Mouse (Mus musculus): Measurements from ENCODE around the gene Ankrd63. TPM values are rescaled to one million over a fixed set of nuclear protein-coding genes. Genes with fewer than 3 reads are reported as not detected.
"Not testable (repeated sequence)": the region's sequence is repeated elsewhere in the genome, so short reads cannot be mapped to it uniquely, and the experiment has no call there.

The Ankrd63 gene
- polyA plus RNA-seq, 1 experiment = not detected

DNA sequence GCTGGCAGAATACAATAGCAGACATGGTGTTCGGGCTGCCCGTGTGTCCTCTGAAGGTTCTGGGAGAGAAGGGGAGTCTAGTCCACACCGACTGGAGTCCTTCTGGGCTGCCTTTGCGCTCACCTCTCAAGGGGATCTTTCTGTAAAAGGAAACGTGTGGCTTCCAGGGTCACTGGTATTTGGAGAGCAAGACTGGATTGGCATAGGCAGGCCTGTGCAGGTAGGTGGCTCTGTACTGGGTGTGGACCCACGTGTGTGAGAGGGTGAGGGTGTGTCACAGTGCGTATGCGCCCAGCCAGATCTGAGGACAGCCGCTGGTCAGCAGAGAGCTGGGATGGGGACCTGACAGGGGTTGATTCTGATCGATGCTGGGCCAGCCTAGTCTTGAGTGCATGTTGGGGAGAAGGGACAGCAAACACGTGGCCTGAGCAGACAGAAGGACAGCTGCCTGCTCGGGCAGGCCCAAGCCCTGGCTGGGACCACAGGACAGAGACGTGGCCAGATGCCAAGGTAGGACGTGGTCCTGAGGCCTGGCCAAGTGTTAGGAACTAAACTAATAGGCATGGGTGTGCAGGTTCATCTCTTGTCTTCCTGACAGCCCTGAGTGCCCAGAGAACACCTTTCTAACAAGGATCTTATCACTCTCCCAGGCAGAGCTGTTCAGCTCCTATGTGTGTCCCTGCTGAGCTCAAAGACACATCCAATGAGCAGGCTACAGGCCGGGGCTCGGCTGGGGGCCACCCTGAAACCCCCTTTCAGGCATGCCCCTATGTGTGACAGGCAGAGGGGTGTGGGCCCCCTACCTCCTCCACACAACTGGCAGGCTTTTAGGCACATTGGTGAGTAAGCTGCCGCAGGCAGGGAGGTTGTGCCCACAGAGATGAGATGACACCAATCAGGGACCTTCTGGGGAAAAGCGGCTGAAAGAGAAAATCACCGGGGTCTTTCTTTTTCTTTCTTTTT, 39.7 kb downstream of the Ankrd63 start:
- Histone ChIP-seq H3K27ac (ENCODE audit: insufficient read depth, low read length) (no peak overlapping the region), H3K4me1 (ENCODE audit: control insufficient read depth, insufficient read depth, low read length) (peaks cover 9% of the 10 kb centered on the region), H3K4me3 (ENCODE audit: insufficient read depth, low read length) (no peak overlapping the region)
- no peak for TF ChIP-seq CTCF (IDR thresholded peaks at IDR 0.05; ENCODE audit: borderline replicate concordance, insufficient read depth, low read length)
- no peak for TF ChIP-seq POLR2A (IDR thresholded peaks at IDR 0.05; ENCODE audit: low read depth, low read length)

DNA sequence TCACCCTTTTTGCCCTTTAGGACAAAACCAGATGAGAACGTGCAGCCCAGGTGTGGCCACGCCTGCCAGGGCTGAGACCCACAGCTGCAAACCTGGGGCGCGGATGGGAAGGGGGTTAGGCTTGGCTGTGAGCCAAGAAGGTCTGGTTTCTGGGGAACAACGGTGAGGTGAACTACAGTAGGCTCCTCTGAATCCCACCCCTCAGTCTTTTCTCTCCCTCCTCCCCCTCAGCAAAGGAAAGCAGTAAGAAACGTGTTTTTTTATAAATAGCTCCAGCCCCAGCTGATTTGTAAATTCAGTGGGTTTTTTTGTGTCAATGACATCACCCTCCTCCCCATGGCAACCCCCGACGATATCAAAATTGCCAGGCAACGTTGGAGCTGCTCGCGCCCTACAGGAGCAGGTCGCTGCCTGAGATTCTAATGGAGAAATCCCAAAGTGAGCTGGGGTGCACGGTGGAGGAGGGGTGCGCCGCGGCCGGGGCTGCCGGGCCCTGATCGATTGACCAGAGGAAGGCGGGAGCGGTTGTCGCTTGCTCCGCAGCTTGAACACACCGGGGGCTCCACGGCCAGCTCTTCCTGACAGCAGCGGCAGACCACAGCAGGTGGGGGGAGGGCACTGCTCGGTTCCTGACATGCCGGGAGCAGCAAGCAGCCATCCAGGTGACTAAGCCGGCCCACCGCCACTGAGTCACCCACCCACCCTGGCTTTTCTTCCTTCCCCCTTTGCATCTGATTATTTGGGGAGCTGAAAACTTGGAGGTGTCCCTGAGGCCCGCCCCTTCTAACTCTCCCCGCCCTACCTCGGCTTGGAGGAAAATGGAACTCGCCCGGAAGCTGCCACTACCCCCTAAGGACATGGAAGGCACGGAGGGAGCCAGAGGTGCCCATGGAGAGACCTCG, 40.6 kb downstream of the Ankrd63 start, which contains the start of gene Pak6:
TSS of gene Pak6 (plus strand) at position 402 of the 902 bp plus-strand sequence.
- H3K4me1 ChIP-seq (ENCODE audit: control insufficient read depth, insufficient read depth, low read length) = peaks cover 12% of the 10 kb centered on the region
- no peak for TF ChIP-seq POLR2A (IDR thresholded peaks at IDR 0.05; ENCODE audit: low read depth, low read length)
- no peak within 1 kb of the TSS for H3K27ac ChIP-seq (ENCODE audit: insufficient read depth, low read length)
- peak within 1 kb of the TSS; percentile 30 for H3K4me3 ChIP-seq (ENCODE audit: insufficient read depth, low read length)

DNA sequence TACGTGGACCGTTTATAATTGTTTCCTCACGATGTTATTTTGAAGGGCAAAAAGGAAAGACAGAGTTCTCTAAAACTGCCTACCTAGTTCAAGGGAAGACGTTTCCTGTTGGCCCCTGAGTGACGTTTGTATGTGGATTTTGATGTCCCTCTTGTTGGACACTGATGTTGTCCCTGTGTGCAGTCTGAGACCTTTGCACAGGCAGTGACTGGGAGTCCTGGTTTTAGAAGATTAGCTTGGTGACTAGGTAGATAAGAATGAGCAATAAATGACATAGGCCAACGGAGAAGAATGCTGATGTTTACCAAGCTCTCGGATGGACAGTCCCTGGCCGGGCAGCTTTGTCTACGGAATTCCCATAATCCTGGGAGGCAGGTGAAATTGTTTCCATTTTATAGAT, 41.9 kb downstream of the Ankrd63 start:
- Histone ChIP-seq H3K27ac (ENCODE audit: insufficient read depth, low read length) (no peak overlapping the region), H3K4me3 (ENCODE audit: insufficient read depth, low read length) (no peak overlapping the region), H3K4me1 (ENCODE audit: control insufficient read depth, insufficient read depth, low read length) (peaks cover 9% of the 10 kb centered on the region)
- TF ChIP-seq POLR2A (IDR thresholded peaks at IDR 0.05; ENCODE audit: low read depth, low read length) = no peak
- no peak for TF ChIP-seq CTCF (IDR thresholded peaks at IDR 0.05; ENCODE audit: borderline replicate concordance, insufficient read depth, low read length)

DNA sequence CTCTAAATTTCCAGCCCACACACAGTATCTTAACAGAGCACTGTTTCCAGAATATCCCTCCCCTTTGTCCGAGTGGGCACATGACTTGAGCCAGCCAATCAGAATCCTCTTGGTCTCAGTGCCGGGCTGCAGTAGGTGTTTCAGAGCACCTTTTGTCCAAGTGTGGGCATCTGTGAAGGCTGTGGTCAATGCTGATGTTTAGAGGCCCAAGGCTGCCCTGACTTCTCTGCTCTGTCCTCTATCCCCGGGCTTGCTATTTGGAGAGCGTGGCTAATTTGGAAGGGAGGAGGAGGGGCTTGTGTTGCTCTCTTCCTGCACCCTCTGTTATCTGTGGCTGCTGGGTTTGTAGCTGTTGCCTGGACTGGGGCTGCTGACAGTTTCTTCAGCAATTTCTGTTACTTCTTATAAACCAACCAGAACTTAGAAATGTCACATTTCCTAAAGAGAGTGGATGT, 43.7 kb downstream of the Ankrd63 start:
- Histone ChIP-seq H3K4me1 (ENCODE audit: control insufficient read depth, insufficient read depth, low read length) (peaks cover 9% of the 10 kb centered on the region), H3K4me3 (ENCODE audit: insufficient read depth, low read length) (no peak overlapping the region), H3K27ac (ENCODE audit: insufficient read depth, low read length) (0 out of 2 replicates have a peak overlapping the region, but pooled peaks have one; percentile 77)
- TF ChIP-seq POLR2A (IDR thresholded peaks at IDR 0.05; ENCODE audit: low read depth, low read length) (no peak), CTCF (IDR thresholded peaks at IDR 0.05; ENCODE audit: borderline replicate concordance, insufficient read depth, low read length) (no peak)

DNA sequence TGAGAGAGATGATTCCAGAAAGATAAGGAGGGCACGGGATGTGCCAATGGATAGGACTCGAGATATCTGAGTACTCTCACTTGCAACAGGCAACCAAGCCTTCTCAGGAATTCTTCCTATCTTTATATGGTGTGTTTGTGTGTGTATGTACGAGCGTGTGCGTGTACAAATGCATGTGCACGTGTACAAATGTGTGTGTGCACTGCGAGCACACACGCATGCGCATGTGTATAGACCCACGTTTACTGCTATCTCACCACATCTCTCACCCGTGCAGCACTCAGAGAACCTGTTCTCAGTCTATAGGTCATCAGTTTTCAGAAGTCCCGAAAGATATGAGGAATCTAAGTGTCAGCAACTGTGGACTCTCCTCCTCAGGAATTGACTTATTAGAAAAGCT, 44.3 kb downstream of the Ankrd63 start:
- TF ChIP-seq CTCF (IDR thresholded peaks at IDR 0.05; ENCODE audit: borderline replicate concordance, insufficient read depth, low read length) = no peak
- TF ChIP-seq POLR2A (IDR thresholded peaks at IDR 0.05; ENCODE audit: low read depth, low read length) = no peak
- Histone ChIP-seq H3K27ac (ENCODE audit: insufficient read depth, low read length) (peak overlapping the region; percentile 77), H3K4me1 (ENCODE audit: control insufficient read depth, insufficient read depth, low read length) (peaks cover 9% of the 10 kb centered on the region), H3K4me3 (ENCODE audit: insufficient read depth, low read length) (no peak overlapping the region)

DNA sequence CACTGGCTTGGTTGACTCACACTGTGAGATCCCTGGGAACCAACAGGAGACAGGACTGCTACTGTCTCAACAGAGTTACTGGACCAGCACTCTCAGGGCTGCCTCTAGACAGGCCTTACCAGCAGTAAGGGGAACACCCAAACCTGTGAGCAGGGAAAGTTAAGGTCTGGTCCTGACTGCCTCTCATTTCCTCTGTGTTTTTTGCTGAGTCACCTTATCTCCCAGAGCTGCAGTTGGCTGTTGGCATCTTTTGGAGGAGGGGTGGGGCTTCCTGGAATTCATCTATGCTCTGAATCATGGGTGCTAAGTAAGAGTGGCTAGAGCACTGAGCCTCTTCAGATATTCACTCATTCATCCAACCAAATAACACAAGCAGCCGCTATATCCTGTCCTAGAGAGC, 44.7 kb downstream of the Ankrd63 start:
- H3K4me3 ChIP-seq (ENCODE audit: insufficient read depth, low read length) = no peak overlapping the region
- peak overlapping the region; percentile 77 for H3K27ac ChIP-seq (ENCODE audit: insufficient read depth, low read length)
- no peak for TF ChIP-seq POLR2A (IDR thresholded peaks at IDR 0.05; ENCODE audit: low read depth, low read length)
- no peak for TF ChIP-seq CTCF (IDR thresholded peaks at IDR 0.05; ENCODE audit: borderline replicate concordance, insufficient read depth, low read length)
- H3K4me1 ChIP-seq (ENCODE audit: control insufficient read depth, insufficient read depth, low read length) = peaks cover 9% of the 10 kb centered on the region

DNA sequence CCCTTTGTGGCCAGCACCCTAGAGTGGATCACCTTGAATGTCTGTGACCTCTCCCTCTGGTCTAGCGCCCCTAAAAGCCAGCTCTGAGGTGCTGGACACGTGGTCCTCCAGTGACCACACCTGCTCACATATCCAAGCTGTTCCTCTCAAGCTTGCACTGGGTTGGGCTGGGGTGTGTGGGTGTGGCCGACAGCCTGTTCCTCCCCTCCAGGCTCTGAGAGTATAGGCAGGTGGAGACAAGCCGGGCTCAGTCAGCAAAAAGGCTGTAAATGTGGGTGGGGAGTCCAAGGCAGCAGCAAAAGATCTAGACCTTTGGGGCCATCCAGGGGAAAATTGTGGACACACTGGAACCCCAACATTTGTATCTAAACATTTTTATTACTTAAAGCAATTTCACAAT, 45.3 kb downstream of the Ankrd63 start:
- Histone ChIP-seq H3K4me3 (ENCODE audit: insufficient read depth, low read length) (no peak overlapping the region), H3K27ac (ENCODE audit: insufficient read depth, low read length) (peak overlapping the region; percentile 77; the same call in 1 of the 2 replicates), H3K4me1 (ENCODE audit: control insufficient read depth, insufficient read depth, low read length) (peaks cover 9% of the 10 kb centered on the region)
- TF ChIP-seq CTCF (IDR thresholded peaks at IDR 0.05; ENCODE audit: borderline replicate concordance, insufficient read depth, low read length) (no peak), POLR2A (IDR thresholded peaks at IDR 0.05; ENCODE audit: low read depth, low read length) (no peak)

DNA sequence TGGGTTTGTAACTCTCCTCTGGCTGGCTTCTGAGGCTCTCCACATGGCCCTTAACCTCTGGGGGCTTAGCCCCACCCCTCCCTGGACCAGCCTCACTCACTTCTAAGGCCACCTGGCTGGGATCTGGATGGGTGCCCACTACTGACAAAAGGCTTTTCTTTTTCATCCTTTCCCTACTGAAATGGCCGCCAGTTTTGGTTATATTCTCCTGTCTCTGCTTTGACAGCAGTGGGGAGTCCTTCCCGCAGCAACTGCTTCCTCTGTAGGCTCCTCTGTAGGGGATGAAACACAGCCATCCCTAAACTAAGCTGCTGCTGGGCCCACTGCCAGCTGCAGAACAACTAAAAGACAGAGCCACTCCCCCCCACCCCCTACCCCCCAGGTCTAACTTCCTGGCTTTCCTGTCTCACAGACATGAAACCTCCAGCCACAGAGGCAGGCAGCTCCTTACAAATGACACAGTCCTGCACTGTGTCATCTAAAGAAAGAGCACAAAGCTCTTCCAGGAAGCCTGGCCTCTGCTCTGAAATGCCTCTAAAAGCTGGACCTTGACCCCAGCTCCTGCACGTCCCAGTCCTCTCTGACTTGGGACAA, 47.0 kb downstream of the Ankrd63 start:
- Histone ChIP-seq H3K4me3 (ENCODE audit: insufficient read depth, low read length) (no peak overlapping the region), H3K4me1 (ENCODE audit: control insufficient read depth, insufficient read depth, low read length) (peaks cover 9% of the 10 kb centered on the region), H3K27ac (ENCODE audit: insufficient read depth, low read length) (no peak overlapping the region)
- TF ChIP-seq CTCF (IDR thresholded peaks at IDR 0.05; ENCODE audit: borderline replicate concordance, insufficient read depth, low read length) (no peak), POLR2A (IDR thresholded peaks at IDR 0.05; ENCODE audit: low read depth, low read length) (no peak)

DNA sequence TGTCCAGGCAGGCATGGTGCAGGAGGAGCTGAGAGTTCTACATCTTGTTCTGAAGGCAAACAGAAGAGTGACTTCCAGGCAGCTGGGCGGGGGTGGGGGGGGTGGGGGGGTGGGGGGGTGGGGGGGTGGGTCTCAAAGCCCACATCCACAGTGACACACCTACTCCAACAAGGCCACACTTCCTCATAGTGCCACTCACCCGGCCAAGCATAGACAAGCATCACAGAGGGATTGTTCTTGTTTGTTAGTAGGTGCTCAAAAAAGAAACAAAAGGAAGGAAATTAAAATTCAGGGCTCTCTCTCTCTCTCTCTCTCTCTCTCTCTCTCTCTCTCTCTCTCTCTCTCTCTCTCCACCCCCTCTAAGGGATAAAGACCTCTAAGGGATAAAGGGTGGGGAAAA, 53.1 kb downstream of the Ankrd63 start:
- H3K27ac ChIP-seq (ENCODE audit: insufficient read depth, low read length); H3K4me1 ChIP-seq (ENCODE audit: control insufficient read depth, insufficient read depth, low read length); H3K4me3 ChIP-seq (ENCODE audit: insufficient read depth, low read length): not testable (repeated sequence)

Other genes starting within 250 kb of the Ankrd63 start
- gene Srp14, start 224.3 kb downstream of the Ankrd63 start, polyA plus RNA-seq (2011; ENCODE audit: insufficient read length, low read depth, missing spikeins) = 203 and 217 TPM in 2 replicates
- 2.7 and 10.1 TPM in 2 replicates for gene Bmf, start 154.3 kb downstream of the Ankrd63 start, polyA plus RNA-seq (2011; ENCODE audit: insufficient read length, low read depth, missing spikeins)
- 44.7 and 75.2 TPM in 2 replicates for gene Bub1b, start 105.8 kb downstream of the Ankrd63 start, polyA plus RNA-seq (2011; ENCODE audit: insufficient read length, low read depth, missing spikeins)
- 0.19 and 0.78 TPM in 2 replicates for gene Pak6, start 40.7 kb downstream of the Ankrd63 start, polyA plus RNA-seq (2011; ENCODE audit: insufficient read length, low read depth, missing spikeins)
- 0.49 TPM in 1 of 2 replicates, not detected in the other for gene Plcb2, start 24.5 kb upstream of the Ankrd63 start, polyA plus RNA-seq (2011; ENCODE audit: insufficient read length, low read depth, missing spikeins)
- 17.3 and 19.0 TPM in 2 replicates for gene Inafm2, start 41.8 kb upstream of the Ankrd63 start, polyA plus RNA-seq (2011; ENCODE audit: insufficient read length, low read depth, missing spikeins)
- gene Ccdc9b, start 58.7 kb upstream of the Ankrd63 start, polyA plus RNA-seq (2011; ENCODE audit: insufficient read length, low read depth, missing spikeins) = 17.9 and 27.9 TPM in 2 replicates
- gene Phgr1, start 68.8 kb upstream of the Ankrd63 start, polyA plus RNA-seq (2011; ENCODE audit: insufficient read length, low read depth, missing spikeins) = not detected in 2 replicates
- gene Disp2, start 75.8 kb upstream of the Ankrd63 start, polyA plus RNA-seq (2011; ENCODE audit: insufficient read length, low read depth, missing spikeins) = 0.07 and 0.11 TPM in 2 replicates
- gene Knstrn, start 110.0 kb upstream of the Ankrd63 start, polyA plus RNA-seq (2011; ENCODE audit: insufficient read length, low read depth, missing spikeins) = 38.4 and 59.0 TPM in 2 replicates
- gene Ivd, start 158.0 kb upstream of the Ankrd63 start, polyA plus RNA-seq (2011; ENCODE audit: insufficient read length, low read depth, missing spikeins) = 41.4 and 42.2 TPM in 2 replicates
- 12.9 and 15.3 TPM in 2 replicates for gene Bahd1, start 196.4 kb upstream of the Ankrd63 start, polyA plus RNA-seq (2011; ENCODE audit: insufficient read length, low read depth, missing spikeins)
- 44.8 and 46.0 TPM in 2 replicates for gene Chst14, start 222.5 kb upstream of the Ankrd63 start, polyA plus RNA-seq (2011; ENCODE audit: insufficient read length, low read depth, missing spikeins)